Mouse (Mus musculus) cortical plate, adult 2 months (tissue): ENCODE measurements around the gene Lama2. TPM values are rescaled to one million over a fixed set of nuclear protein-coding genes. Genes with fewer than 3 reads are reported as not detected.

Experiments
- H3K27ac ChIP-seq: fragments of 200-500 bp; 2 replicates; pipeline ENCODE4 v1.5.1; 2012; ENCODE audit warnings: low read length, control low read depth, inconsistent platforms; ENCODE audit not compliant: insufficient read depth
- H3K4me1 ChIP-seq: fragments of 200-500 bp; 2 replicates; pipeline ENCODE4 v1.6.1; 2011; ENCODE audit warnings: low read length; ENCODE audit not compliant: control insufficient read depth, insufficient read depth
- H3K4me3 ChIP-seq: fragments of 200-500 bp; 2 replicates; pipeline ENCODE4 v1.5.1; 2011; ENCODE audit warnings: mild to moderate bottlenecking, low read length, control low read depth; ENCODE audit not compliant: insufficient read depth
- CTCF ChIP-seq: fragments of 200-500 bp; IDR thresholded peaks from 2 replicates; pipeline ENCODE4 v1.5.1; 2011; ENCODE audit warnings: mild to moderate bottlenecking, control low read depth, low read length; ENCODE audit not compliant: insufficient read depth; ENCODE audit errors: extremely low read depth
- POLR2A ChIP-seq: fragments of 200-500 bp; IDR thresholded peaks from 2 replicates; pipeline ENCODE4 v1.6.1; 2011; ENCODE audit warnings: mild to moderate bottlenecking, low read length, control low read depth; ENCODE audit not compliant: insufficient read depth; ENCODE audit errors: extremely low read depth
- polyA plus RNA-seq: library from polyadenylated mRNA; depleted of rRNA; stranded (reverse); fragments of >200 nt; gene quantifications from 2 replicates; pipeline ENCODE4 v1.2.3, GENCODE M21; 2012

Lama2 gene
- polyA plus RNA-seq, 1 experiment: 7.5 TPM

GRCm38 (mm10) chr10:27390753-27391152, 228.8 kb downstream of the Lama2 start:
- no peaks in the 10 kb centered on the region for H3K4me1 ChIP-seq
- H3K27ac ChIP-seq: no peak overlapping the region
- no peak overlapping the region for H3K4me3 ChIP-seq
- TF ChIP-seq CTCF: no peak
- no peak for TF ChIP-seq POLR2A

DNA sequence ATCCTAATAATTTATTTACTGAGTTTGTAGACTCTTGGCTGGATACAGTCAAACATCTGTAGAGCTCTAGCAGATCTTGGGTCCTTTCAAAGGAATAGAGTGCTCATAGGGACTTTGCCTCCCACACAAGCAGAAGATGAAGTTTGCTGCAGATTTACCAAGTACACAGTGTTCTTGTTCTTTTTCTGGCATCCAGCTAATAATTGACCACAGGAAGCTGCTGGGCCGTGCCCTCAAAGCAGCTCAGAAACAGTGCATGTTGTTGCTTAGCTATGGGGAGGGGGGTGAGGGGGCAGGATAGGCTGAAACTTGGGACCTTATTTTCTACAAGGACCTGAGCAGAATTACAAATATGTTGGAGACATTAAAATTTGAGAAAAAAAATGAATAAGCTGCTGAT, 232.0 kb downstream of the Lama2 start:
- no peak overlapping the region for H3K27ac ChIP-seq
- H3K4me3 ChIP-seq: no peak overlapping the region
- H3K4me1 ChIP-seq: peaks cover 2% of the 10 kb centered on the region; the same call in 1 of the 2 replicates
- TF ChIP-seq CTCF (no peak), POLR2A (no peak)

- H3K4me1 ChIP-seq: peaks cover 2% of the 10 kb centered on the region; the same call in 1 of the 2 replicates
- H3K4me3 ChIP-seq: no peak overlapping the region
- TF ChIP-seq POLR2A: no peak
- no peak for TF ChIP-seq CTCF
- no peak overlapping the region for H3K27ac ChIP-seq
Measured at GRCm38 (mm10) chr10:27384636-27385035, 234.9 kb downstream of the Lama2 start.

DNA sequence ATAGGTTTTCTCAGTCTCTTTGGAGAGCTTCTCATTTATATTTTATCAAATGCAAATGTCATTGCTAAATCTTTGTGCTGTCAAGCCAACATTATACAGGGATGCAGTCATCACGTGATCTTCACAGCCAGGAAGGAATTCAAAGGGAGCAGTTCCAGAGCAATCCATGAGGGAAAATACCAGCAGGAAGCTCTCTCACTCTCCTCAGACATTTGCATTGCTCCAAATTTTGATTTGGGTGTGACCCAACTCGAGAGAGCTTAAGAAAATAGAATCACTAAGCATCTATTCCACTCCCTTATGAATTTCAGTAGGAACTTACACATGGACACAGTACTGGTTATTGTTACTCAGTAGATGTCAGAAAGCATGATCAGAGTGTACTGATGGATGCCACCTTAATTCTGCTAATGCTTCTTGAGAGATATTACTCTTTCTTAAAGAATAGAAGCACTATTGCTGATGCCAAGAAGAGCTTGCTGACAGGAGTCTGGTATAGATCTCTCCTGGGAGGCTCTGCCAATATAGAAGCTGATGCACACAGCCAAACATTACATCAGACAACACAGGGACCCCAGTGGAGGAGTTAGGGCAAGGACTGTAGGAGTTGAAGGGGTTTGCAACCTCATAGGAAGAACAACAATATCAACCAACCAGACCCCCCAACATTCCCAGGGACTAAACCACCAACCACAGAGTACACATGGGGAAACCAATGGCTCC, 236.5 kb downstream of the Lama2 start:
- no peak overlapping the region for H3K4me3 ChIP-seq
- H3K4me1 ChIP-seq: peaks cover 2% of the 10 kb centered on the region; the same call in 1 of the 2 replicates
- no peak for TF ChIP-seq POLR2A
- no peak for TF ChIP-seq CTCF
- H3K27ac ChIP-seq: peak overlapping the region; percentile 35; the same call in 1 of the 2 replicates

GRCm38 (mm10) chr10:27378286-27378685, 241.3 kb downstream of the Lama2 start:
- Histone ChIP-seq H3K4me3 (no peak overlapping the region), H3K4me1 (no peaks in the 10 kb centered on the region), H3K27ac (no peak overlapping the region)
- no peak for TF ChIP-seq CTCF
- TF ChIP-seq POLR2A: no peak

DNA sequence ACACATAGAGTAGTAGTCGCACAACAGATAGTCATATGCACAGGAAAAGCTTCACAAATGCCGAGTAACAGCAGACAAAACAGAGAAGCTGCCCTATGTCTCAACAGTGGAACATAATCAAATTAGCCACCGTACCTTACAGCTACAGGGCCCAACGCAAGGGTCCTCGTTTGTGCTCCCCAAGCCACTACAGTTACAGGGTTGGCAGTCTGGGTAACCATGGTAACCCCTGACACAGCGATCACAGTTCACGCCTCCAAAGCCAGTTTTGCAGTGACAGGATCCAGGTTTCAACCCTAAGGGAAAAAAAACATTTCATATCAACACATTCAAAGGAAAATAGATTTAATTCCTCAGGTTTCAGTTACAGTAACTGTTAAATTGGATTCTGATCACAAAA, 275.3 kb downstream of the Lama2 start:
- Histone ChIP-seq H3K4me3 (no peak overlapping the region), H3K4me1 (no peaks in the 10 kb centered on the region; the same call in 1 of the 2 replicates), H3K27ac (no peak overlapping the region)
- TF ChIP-seq CTCF: no peak
- TF ChIP-seq POLR2A: no peak

DNA sequence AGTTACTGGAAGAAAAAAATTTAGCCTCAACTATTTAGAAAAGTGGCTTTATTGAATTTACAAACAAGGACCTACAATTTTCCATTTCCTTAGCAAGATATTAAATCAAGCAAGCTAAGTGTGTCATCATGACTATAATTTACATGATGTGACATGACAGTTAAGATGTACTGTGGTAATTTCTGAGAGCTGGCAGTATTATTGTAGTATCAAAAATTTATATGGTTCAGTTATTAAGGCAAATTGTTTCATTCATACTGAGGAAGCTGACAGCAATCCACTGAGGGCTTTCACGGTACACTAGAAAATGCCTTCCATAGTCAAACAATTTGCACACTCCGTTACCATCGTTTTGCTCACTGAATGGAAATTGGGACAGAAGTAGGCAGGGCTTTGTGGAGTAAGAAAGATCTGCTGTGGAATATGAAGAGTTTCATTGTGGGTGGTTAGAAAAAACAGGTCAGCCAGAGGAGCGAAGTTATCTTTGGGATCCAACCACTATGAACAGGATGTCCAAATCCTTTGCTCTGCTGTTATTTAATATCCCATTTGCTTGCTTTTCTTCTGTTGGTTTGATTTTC, 297.1 kb downstream of the Lama2 start:
- TF ChIP-seq CTCF: no peak
- TF ChIP-seq POLR2A: no peak
- Histone ChIP-seq H3K4me3 (no peak overlapping the region), H3K27ac (no peak overlapping the region), H3K4me1 (no peaks in the 10 kb centered on the region; the same call in 1 of the 2 replicates)

GRCm38 (mm10) chr10:27307444-27307843, 312.1 kb downstream of the Lama2 start:
- TF ChIP-seq POLR2A (no peak), CTCF (no peak)
- Histone ChIP-seq H3K4me1 (no peaks in the 10 kb centered on the region), H3K27ac (no peak overlapping the region), H3K4me3 (no peak overlapping the region)

DNA sequence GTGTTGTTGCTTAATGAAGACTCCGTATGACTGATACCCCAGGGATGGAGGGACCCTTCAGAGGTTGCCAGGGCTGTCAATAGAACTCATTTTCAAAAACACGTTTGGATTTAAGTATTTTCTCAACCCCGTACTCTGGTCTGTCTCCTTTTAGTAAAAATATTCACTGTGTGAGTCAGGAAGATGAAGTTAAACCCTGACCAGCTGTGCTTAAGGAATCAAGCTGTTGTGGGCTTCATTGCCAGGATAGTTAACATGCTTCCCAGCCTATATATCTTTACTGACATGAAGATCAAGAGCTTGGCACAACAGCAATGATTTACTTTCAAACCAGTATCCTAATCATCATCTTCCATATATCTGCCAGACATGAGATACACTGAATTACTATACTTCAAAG, 314.3 kb downstream of the Lama2 start:
- Histone ChIP-seq H3K4me1 (no peaks in the 10 kb centered on the region), H3K4me3 (no peak overlapping the region), H3K27ac (no peak overlapping the region)
- TF ChIP-seq CTCF (no peak), POLR2A (no peak)
